Mouse (Mus musculus) cortical plate, adult 2 months (tissue): ENCODE data around the gene Card9.

Source experiments
- CTCF ChIP-seq: fragments of 200-500 bp; IDR thresholded peaks from 2 replicates; pipeline ENCODE4 v1.5.1; 2011; ENCODE audit warnings: mild to moderate bottlenecking, control low read depth, low read length; ENCODE audit not compliant: insufficient read depth; ENCODE audit errors: extremely low read depth
- POLR2A ChIP-seq: fragments of 200-500 bp; IDR thresholded peaks from 2 replicates; pipeline ENCODE4 v1.6.1; 2011; ENCODE audit warnings: mild to moderate bottlenecking, low read length, control low read depth; ENCODE audit not compliant: insufficient read depth; ENCODE audit errors: extremely low read depth

GRCm38 (mm10) chr2:26339204-26339551, 21.5 kb downstream of the Card9 start:
- TF ChIP-seq CTCF: no peak
- TF ChIP-seq POLR2A: no peak
